Mouse (Mus musculus): ENCODE measurements around the gene Abca7. TPM values are rescaled to one million over a fixed set of nuclear protein-coding genes. Genes with fewer than 3 reads are reported as not detected.
"Not testable (repeated sequence)": the region's sequence is repeated elsewhere in the genome, so short reads cannot be mapped to it uniquely, and the experiment has no call there.

Abca7 gene
- polyA plus RNA-seq, 1 experiment from 2014 or later = 3.2 TPM

GRCm38 (mm10) chr10:79958140-79958816 lies 38.0 kb upstream of the Abca7 start:
- WGBS = 12% methylated on average over 21 of the region's 21 CpGs
- H3K4me3 ChIP-seq (ENCODE audit: low read depth, low read length) = no peak overlapping the region
- peaks cover 9% of the 10 kb centered on the region for H3K4me1 ChIP-seq (ENCODE audit: control insufficient read depth, insufficient read depth, low read length)
- H3K9ac ChIP-seq (replicated peaks; ENCODE audit: low read depth, low read length) = no peak overlapping the region
- no peak for ATAC-seq (ENCODE audit: insufficient number of reproducible peaks, insufficient read depth, low FRiP score, low read depth)
- H3K27me3 ChIP-seq (ENCODE audit: control insufficient read depth, insufficient read depth, low read length) = no peaks in the 10 kb centered on the region
- H3K9me3 ChIP-seq (ENCODE audit: control insufficient read depth, low read depth, low read length) = no peaks in the 10 kb centered on the region
- no peak overlapping the region for H3K4me2 ChIP-seq (replicated peaks; ENCODE audit: low read depth, low read length)
- H3K27ac ChIP-seq (ENCODE audit: low read length) = no peak overlapping the region
- peaks cover 15% of the 10 kb centered on the region for H3K36me3 ChIP-seq (ENCODE audit: control insufficient read depth, insufficient read depth, low read length)

DNA sequence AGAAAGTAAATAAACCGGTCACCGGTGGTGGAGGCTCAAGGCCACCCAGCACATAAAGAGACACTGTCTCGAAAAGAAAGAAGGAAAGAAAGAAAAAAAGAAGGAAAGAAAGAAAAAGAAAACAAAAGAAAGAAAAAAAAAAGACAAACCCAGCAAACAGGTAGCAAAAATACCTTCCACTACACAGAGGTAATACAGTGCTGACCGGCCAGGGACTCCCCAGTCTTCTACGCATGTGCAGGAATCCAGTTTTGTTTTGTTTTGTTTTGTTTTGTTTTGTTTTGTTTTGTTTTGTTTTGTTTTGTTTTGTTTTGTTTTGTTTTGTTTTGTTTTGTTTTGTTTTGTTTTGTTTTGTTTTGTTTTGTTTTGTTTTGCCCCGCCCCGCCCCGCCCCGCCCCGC lies 36.9 kb upstream of the Abca7 start:
- not testable (repeated sequence) for H3K9ac ChIP-seq (replicated peaks; ENCODE audit: low read depth, low read length); H3K27ac ChIP-seq (ENCODE audit: low read length); H3K9me3 ChIP-seq (ENCODE audit: control insufficient read depth, low read depth, low read length); ATAC-seq (ENCODE audit: insufficient number of reproducible peaks, insufficient read depth, low FRiP score, low read depth); H3K4me2 ChIP-seq (replicated peaks; ENCODE audit: low read depth, low read length); H3K27me3 ChIP-seq (ENCODE audit: control insufficient read depth, insufficient read depth, low read length); H3K4me1 ChIP-seq (ENCODE audit: control insufficient read depth, insufficient read depth, low read length)
- peaks cover 23% of the 10 kb centered on the region for H3K36me3 ChIP-seq (ENCODE audit: control insufficient read depth, insufficient read depth, low read length)
- WGBS = 33% methylated on average over 10 of the region's 10 CpGs
- H3K4me3 ChIP-seq (ENCODE audit: low read depth, low read length) = peak overlapping the region; percentile 98; the same call in 1 of the 2 replicates

DNA sequence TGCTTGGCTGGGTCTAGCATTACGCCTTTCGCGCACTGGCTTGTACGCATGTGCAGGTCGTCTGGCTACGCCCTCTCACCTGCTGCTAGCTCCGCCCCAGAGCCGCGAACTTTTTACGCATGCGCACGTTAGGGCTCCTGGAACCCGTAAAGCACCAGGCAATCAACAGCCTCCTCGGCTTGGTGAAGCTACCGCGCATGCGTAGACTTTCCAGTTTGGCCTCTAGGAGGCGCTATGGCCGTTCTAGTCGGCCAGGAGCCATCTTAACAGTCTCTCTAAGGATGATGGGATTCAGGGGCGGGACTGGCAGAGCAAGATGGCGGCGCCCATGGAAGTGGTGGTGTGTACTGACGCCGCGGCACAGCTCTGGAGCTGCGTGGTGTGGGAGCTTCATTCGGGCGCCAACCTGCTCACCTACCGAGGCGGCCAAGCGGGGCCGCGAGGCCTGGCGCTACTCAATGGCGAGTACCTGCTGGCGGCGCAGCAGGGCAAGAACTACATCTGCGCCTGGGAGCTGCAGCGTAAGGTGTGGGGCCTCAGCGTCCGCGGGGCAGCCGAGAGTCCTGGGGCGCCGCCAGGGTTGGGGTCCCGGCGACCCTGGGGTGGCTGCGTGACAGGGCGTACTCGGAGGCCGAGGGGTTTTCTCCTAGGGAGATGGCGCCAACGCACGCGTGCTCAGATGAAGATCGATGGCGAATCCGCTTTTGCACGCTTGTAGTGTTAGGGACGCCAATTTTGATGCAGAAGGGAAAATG lies 36.3 kb upstream of the Abca7 start, which contains the start of gene Wdr18:
Gene Wdr18, plus strand, starts transcription at position 306 of the 755 bp plus-strand sequence.
- Histone ChIP-seq H3K4me2 (replicated peaks; ENCODE audit: low read depth, low read length) (peak within 1 kb of the TSS; percentile 86), H3K36me3 (ENCODE audit: control insufficient read depth, insufficient read depth, low read length) (peaks cover 29% of the 10 kb centered on the region), H3K9ac (replicated peaks; ENCODE audit: low read depth, low read length) (peak within 1 kb of the TSS; percentile 87), H3K4me1 (ENCODE audit: control insufficient read depth, insufficient read depth, low read length) (peaks cover 9% of the 10 kb centered on the region), H3K9me3 (ENCODE audit: control insufficient read depth, low read depth, low read length) (no peaks in the 10 kb centered on the region), H3K4me3 (ENCODE audit: low read depth, low read length) (peak within 1 kb of the TSS; percentile 98), H3K27ac (ENCODE audit: low read length) (peak within 1 kb of the TSS; percentile 69; the same call in 1 of the 2 replicates), H3K27me3 (ENCODE audit: control insufficient read depth, insufficient read depth, low read length) (no peaks in the 10 kb centered on the region)
- peak; percentile 94 for ATAC-seq (ENCODE audit: insufficient number of reproducible peaks, insufficient read depth, low FRiP score, low read depth)
- under 1% methylated on average over 61 of the region's 61 CpGs for WGBS

DNA sequence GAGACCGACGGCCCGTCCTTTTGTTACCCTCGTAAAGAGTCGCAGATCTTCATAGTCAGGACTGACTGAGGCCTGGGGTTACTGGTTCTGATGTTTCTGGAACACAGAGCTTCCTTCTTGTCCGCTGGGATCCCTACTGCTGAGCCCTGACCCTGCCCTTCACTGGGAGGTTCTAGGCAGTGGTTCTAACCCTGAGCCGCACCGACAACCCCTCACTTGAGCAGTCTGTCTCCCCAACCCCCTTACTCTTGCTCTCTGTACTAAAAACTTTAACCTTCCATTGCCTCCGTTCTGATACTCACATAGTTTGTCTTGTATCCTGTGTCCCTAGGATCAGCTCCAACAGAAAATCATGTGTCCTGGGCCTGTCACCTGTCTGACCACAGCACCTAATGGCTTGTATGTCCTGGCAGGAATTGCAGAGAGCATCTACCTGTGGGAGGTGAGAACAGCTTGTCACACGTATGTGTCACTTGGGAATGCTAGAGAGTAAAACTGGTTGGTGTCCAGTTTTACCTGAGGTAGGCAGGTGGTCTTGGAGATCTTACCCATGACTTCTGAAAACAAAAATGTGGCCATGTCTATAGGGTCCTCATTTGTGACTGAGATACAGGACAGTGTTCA lies 35.5 kb upstream of the Abca7 start:
- Histone ChIP-seq H3K4me2 (replicated peaks; ENCODE audit: low read depth, low read length) (peak overlapping the region; percentile 86), H3K4me3 (ENCODE audit: low read depth, low read length) (peak overlapping the region; percentile 98), H3K9me3 (ENCODE audit: control insufficient read depth, low read depth, low read length) (no peaks in the 10 kb centered on the region), H3K4me1 (ENCODE audit: control insufficient read depth, insufficient read depth, low read length) (peaks cover 9% of the 10 kb centered on the region), H3K27me3 (ENCODE audit: control insufficient read depth, insufficient read depth, low read length) (no peaks in the 10 kb centered on the region), H3K9ac (replicated peaks; ENCODE audit: low read depth, low read length) (peak overlapping the region; percentile 87), H3K27ac (ENCODE audit: low read length) (0 out of 2 replicates have a peak overlapping the region, but pooled peaks have one; percentile 69), H3K36me3 (ENCODE audit: control insufficient read depth, insufficient read depth, low read length) (peaks cover 37% of the 10 kb centered on the region)
- WGBS = 9% methylated on average over 10 of the region's 10 CpGs
- ATAC-seq (ENCODE audit: insufficient number of reproducible peaks, insufficient read depth, low FRiP score, low read depth) = no peak

DNA sequence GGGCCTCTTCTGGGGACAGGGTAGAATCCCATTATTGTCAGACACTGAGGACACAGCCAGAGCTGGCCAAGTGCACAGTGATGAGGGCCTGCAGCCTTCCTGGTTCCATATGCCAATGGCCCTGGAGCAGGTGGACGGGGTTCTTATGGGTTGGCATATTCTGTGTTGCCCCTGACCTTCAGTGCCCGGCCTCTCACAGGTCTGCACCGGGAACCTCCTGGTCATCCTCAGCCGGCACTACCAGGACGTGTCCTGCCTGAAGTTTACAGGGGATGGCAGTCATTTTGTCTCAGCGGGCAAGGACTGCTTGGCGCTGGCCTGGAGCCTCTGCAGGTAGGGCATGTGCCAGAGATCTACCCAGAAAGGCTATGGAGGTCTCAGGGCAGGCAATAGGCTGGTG lies 31.6 kb upstream of the Abca7 start:
- Histone ChIP-seq H3K4me3 (ENCODE audit: low read depth, low read length) (no peak overlapping the region), H3K9me3 (ENCODE audit: control insufficient read depth, low read depth, low read length) (no peaks in the 10 kb centered on the region), H3K4me2 (replicated peaks; ENCODE audit: low read depth, low read length) (no peak overlapping the region), H3K9ac (replicated peaks; ENCODE audit: low read depth, low read length) (no peak overlapping the region), H3K36me3 (ENCODE audit: control insufficient read depth, insufficient read depth, low read length) (peaks cover 60% of the 10 kb centered on the region), H3K27ac (ENCODE audit: low read length) (no peak overlapping the region), H3K27me3 (ENCODE audit: control insufficient read depth, insufficient read depth, low read length) (no peaks in the 10 kb centered on the region), H3K4me1 (ENCODE audit: control insufficient read depth, insufficient read depth, low read length) (peaks cover 9% of the 10 kb centered on the region)
- WGBS = 94% methylated on average over 7 of the region's 7 CpGs
- ATAC-seq (ENCODE audit: insufficient number of reproducible peaks, insufficient read depth, low FRiP score, low read depth) = no peak

- H3K4me1 ChIP-seq (ENCODE audit: control insufficient read depth, insufficient read depth, low read length) = peaks cover 9% of the 10 kb centered on the region
- H3K27me3 ChIP-seq (ENCODE audit: control insufficient read depth, insufficient read depth, low read length) = no peaks in the 10 kb centered on the region
- H3K9ac ChIP-seq (replicated peaks; ENCODE audit: low read depth, low read length) = no peak overlapping the region
- 93% methylated on average over 5 of the region's 5 CpGs for WGBS
- no peak overlapping the region for H3K4me3 ChIP-seq (ENCODE audit: low read depth, low read length)
- no peak for ATAC-seq (ENCODE audit: insufficient number of reproducible peaks, insufficient read depth, low FRiP score, low read depth)
- no peaks in the 10 kb centered on the region for H3K9me3 ChIP-seq (ENCODE audit: control insufficient read depth, low read depth, low read length)
- peaks cover 60% of the 10 kb centered on the region for H3K36me3 ChIP-seq (ENCODE audit: control insufficient read depth, insufficient read depth, low read length)
- no peak overlapping the region for H3K27ac ChIP-seq (ENCODE audit: low read length)
- H3K4me2 ChIP-seq (replicated peaks; ENCODE audit: low read depth, low read length) = no peak overlapping the region
Observed at GRCm38 (mm10) chr10:79965325-79965724, 31.0 kb upstream of the Abca7 start.

GRCm38 (mm10) chr10:79966886-79967400 lies 29.4 kb upstream of the Abca7 start:
- 94% methylated on average over 5 of the region's 5 CpGs for WGBS
- Histone ChIP-seq H3K4me1 (ENCODE audit: control insufficient read depth, insufficient read depth, low read length) (peaks cover 3% of the 10 kb centered on the region; the same call in 1 of the 2 replicates), H3K9me3 (ENCODE audit: control insufficient read depth, low read depth, low read length) (no peaks in the 10 kb centered on the region), H3K4me3 (ENCODE audit: low read depth, low read length) (no peak overlapping the region), H3K9ac (replicated peaks; ENCODE audit: low read depth, low read length) (no peak overlapping the region), H3K4me2 (replicated peaks; ENCODE audit: low read depth, low read length) (no peak overlapping the region), H3K27ac (ENCODE audit: low read length) (no peak overlapping the region), H3K27me3 (ENCODE audit: control insufficient read depth, insufficient read depth, low read length) (peaks cover 6% of the 10 kb centered on the region; the same call in 1 of the 2 replicates), H3K36me3 (ENCODE audit: control insufficient read depth, insufficient read depth, low read length) (peaks cover 52% of the 10 kb centered on the region)
- no peak for ATAC-seq (ENCODE audit: insufficient number of reproducible peaks, insufficient read depth, low FRiP score, low read depth)

GRCm38 (mm10) chr10:79968181-79968580 lies 28.1 kb upstream of the Abca7 start:
- ATAC-seq (ENCODE audit: insufficient number of reproducible peaks, insufficient read depth, low FRiP score, low read depth) = no peak
- H3K36me3 ChIP-seq (ENCODE audit: control insufficient read depth, insufficient read depth, low read length) = peaks cover 45% of the 10 kb centered on the region
- no peak overlapping the region for H3K4me2 ChIP-seq (replicated peaks; ENCODE audit: low read depth, low read length)
- no peak overlapping the region for H3K27ac ChIP-seq (ENCODE audit: low read length)
- H3K4me1 ChIP-seq (ENCODE audit: control insufficient read depth, insufficient read depth, low read length) = peaks cover 3% of the 10 kb centered on the region; the same call in 1 of the 2 replicates
- H3K9ac ChIP-seq (replicated peaks; ENCODE audit: low read depth, low read length) = no peak overlapping the region
- 60% methylated on average over 1 of the region's 1 CpGs for WGBS
- H3K27me3 ChIP-seq (ENCODE audit: control insufficient read depth, insufficient read depth, low read length) = peaks cover 6% of the 10 kb centered on the region; the same call in 1 of the 2 replicates
- H3K9me3 ChIP-seq (ENCODE audit: control insufficient read depth, low read depth, low read length) = no peaks in the 10 kb centered on the region
- no peak overlapping the region for H3K4me3 ChIP-seq (ENCODE audit: low read depth, low read length)

Data from stomach, embryonic 14.5 days (tissue).